Mouse (Mus musculus) kidney, postnatal 36 days (tissue): ENCODE results near the gene Gm10320.
A peak's percentile ranks its signal among the peaks of the same experiment; 100 is the strongest.

Experiments used
- DNase-seq, 2 experiments: peaks; one replicate each; pipeline ENCODE4 v3.0.0; 2021 to 2022; ENCODE audit warnings: mixed read lengths in 2 of 2

Gene Gm10320

DNA sequence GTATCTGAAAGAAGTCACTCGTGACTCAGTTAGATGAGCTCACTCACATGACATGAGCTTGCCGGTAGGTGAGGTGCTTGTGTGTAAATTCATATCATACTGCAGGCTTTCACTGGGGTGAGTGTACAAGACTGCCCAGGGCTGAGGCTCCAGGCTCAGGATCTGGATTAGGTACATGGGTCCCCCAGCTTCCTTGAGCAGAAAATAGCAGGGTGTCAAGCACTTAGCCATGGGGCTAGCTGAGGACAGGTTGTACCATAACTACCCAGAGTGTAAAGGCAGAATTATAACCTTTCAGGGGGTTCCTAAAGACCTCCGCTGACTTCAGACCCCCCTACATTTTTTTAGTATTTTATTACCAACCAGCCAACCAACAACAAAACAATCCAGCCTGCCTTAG lies at the start of gene Gm10320:
Gene Gm10320 (minus strand): TSS at position 93 of the 400 bp plus-strand sequence.
- no peak for DNase-seq

DNA sequence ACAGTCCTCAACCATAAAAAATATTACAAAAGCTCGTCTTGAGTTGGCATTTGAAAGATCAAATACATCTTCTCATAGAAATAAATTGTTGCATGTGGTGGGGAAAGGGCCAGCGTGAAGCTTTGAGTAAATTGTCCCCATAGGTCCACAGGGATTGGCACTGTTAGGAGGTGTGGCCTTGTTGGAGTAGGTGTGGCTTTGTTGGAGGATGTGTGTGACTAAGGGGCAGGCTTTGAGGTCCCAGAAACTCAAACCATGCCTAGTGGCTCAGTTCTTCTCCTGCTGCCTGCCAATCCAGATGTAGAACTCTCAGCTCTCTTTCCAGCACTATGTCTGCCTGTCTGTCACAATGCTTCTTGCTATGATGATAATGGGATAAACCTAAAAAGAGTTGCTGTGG lies 49.8 kb upstream of the Gm10320 start:
- no peak for DNase-seq

DNA sequence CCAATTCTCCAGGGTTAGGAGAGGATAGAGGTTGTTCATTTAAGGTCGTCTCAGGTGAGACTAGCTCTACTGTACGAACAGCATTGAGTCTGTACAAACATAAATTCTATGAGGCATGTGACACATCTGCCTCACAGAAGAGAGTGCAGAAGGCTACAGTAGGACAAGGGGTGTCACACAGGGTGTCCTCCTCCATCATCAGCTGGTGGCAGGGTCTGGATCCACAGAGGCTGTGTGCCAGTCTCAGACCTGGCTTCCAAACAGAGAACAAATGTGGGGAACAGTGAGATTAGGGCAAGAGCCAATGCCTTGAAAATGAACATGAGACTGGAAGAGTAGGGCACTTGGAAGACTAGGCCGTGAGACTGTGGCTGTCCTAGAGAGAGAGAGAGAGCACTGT lies 48.4 kb upstream of the Gm10320 start:
- DNase-seq, result no peak

- DNase-seq, result peak; percentile 51 to 84
Measured at GRCm38 (mm10) chr13:98539311-98539710, 47.5 kb upstream of the Gm10320 start.

DNA sequence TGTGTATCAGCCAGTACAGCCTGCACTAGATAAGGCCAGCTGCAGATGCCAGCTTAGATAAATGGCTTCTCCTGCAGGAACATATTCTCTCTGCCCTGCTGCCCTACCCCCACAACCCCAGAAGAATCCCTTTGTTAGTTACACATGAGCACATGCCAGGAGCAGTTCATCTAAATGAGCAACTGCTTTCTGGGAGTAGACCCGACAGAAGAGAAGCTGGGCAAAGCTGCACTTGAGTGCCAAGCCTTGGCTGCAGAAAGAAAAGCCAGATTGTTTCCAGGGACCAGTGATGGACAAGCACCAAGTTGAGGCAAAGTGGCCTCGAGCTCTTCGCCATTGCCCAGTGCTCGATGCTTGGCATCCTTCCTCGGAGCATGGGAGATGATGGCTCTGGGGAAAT lies 46.8 kb upstream of the Gm10320 start:
- no peak for DNase-seq

- no peak for DNase-seq
Measured at GRCm38 (mm10) chr13:98534913-98535262, 43.1 kb upstream of the Gm10320 start.

GRCm38 (mm10) chr13:98534190-98534912 lies 42.5 kb upstream of the Gm10320 start:
- peak; percentile 81 to 84 for DNase-seq

DNA sequence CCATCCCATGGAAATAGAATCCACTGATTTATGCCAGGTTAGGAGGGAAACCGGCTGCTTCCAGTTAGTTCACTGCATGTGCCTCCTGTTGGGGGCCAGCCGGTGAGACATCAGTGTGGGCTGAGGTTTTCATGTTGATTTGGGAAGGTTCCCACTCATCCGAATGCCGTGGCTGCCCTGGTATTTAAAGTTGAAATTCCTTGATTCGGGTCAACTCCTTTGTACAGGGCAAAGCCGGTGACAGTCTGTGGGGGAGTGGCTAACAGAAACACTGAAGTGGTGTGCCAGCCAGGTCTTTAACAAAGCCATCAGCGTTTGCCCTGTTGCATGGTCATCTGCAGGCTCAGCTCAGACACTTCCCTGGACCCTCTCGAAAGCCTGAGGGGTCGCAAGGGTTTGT lies 41.6 kb upstream of the Gm10320 start:
- DNase-seq, result peak; percentile 60 to 68

DNA sequence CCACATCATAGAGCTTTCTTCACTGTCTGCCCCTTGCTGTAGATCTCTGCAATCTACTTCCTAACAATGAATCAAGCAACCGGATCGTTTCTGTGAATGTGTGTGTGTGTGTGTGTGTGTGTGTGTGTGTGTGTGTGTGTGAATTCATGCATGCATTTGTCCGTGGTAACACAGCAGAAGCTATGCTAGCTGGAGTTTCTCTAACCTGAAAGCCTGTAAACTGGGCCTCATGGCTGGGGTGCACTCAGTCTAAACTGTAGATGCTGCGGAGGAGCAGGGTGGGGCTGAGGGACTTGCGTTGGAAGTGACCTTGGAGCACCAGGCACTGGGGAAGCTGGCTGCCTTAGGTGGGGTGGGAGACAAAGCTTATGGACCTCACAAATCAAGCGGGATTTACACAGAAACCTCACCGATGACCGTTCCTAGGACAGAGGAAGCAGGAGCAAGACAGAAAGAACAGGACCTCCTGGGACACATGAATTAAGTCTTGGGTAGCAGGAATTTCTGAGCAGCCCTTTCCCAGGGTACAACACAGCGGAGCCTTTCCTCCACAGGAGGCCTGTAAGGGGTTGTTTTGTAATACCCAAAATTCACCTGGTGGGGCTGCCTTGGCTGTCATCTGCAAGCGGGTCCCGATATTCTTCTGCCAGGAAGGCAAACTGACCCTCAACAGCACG lies 41.0 kb upstream of the Gm10320 start:
- no peak for DNase-seq

- DNase-seq, result no peak
Measured at GRCm38 (mm10) chr13:98531976-98532375, 40.2 kb upstream of the Gm10320 start.

GRCm38 (mm10) chr13:98531306-98531705 lies 39.5 kb upstream of the Gm10320 start:
- DNase-seq, result no peak

DNA sequence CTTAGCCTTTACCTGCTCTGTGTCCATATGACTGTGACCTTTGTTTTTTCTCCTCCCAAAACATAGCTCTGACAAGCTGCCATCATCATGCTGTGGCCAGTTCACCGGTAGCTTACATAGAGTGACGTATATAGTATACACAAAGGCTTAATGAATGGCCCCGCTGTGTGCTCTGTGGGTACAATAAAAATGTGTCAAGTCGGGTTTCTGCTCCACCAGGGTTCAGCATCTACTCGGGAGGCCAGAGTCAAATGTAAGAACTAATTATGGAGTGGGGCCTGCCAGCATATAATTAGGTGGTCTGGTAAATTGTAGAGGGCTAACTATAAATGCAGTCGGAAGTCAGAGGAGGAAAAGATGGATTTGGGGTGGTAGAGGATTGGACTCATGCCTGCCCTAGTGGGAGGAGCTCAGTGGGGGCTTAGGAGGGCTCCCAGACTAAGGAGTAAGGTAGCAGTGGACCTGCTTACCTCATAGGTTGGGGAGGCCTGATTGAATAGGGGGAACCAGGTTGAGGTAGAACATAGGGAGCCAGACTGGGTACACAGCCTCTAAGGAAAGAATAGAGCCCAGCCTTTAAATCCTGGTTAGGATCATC lies 32.0 kb upstream of the Gm10320 start:
- no peak for DNase-seq

DNA sequence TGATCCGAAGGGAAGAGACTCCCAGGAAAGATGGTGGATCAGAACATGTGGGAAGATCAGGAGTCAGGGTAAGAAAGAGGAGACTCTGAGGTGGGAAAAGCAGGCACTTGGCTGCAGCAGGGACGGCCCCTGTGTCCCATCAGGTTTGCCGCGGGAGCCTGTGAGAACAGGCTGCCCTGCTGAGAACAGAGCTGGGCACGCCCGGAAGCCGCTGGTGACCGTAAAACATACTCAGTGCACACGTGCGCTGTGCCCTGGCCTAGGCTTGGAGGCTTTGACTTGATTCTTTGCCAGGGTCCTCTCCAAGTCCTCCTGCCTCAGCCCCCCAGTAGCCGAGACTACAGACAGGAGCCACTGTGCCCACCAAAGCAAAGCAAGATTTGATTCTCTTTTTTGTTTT lies 26.5 kb upstream of the Gm10320 start:
- DNase-seq, result no peak

- no peak for DNase-seq
Measured at GRCm38 (mm10) chr13:98517666-98518065, 25.9 kb upstream of the Gm10320 start.

DNA sequence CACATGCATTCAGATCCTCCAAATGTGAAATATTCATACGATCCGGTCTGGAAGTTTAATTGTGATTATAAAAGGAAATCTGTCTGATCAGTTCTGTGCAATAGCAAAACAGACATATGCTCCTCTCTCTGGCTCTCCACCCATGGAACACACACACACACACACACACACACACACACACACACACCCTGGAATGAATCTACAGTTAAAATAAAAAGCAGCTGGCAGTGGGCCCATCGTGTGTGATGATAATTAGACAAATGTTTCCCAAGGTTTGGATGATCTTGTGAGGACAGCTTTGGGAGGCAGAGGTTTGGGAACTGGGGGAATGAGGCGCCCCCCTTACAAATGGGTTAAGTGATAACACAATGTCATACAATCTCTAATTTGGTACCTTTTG lies 25.2 kb upstream of the Gm10320 start:
- DNase-seq, result no peak

DNA sequence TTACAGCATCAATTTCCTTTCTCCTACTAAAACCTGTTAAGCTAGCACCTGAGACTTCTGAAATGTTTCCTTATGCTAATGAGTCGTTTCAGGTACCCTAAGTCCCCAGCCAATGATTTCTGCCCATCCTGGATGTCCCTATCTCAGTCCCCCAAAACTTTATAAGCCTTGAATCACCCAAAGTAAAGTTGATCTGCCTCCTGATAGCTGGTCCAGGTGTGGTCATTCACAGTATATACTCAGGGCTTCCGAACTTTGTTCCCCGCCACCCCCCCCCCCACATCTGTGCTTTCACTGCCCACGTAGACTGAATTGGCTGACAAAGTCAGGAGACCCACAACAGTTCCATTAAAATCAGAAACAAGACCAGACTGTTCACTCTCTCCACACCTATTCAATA lies 20.3 kb upstream of the Gm10320 start:
- no peak for DNase-seq

- DNase-seq, result no peak
Measured at GRCm38 (mm10) chr13:98507656-98508055, 15.9 kb upstream of the Gm10320 start.

- no peak for DNase-seq
Measured at GRCm38 (mm10) chr13:98506496-98506895, 14.7 kb upstream of the Gm10320 start.

DNA sequence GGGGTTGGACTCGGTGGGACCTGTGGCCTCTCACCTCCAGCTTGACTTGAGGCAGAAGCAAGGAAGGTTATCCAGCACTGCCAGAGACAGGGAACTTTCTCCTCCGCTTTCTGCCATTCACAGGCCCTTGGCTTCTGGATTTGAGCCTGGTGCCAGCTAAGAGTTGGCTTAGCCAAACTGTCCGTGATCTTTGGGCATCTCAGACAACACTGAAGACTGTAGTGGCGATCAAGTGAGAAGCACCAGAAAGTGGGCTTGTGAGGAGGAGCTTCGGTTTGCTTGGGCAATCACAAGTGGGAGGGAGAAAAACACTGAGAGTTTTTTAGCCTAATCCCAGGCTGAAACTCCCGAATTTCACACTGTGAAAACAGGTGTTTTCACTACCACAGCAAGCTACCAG lies 14.2 kb upstream of the Gm10320 start:
- no peak for DNase-seq

- DNase-seq, result no peak
Measured at GRCm38 (mm10) chr13:98505489-98505857, 13.7 kb upstream of the Gm10320 start.

DNA sequence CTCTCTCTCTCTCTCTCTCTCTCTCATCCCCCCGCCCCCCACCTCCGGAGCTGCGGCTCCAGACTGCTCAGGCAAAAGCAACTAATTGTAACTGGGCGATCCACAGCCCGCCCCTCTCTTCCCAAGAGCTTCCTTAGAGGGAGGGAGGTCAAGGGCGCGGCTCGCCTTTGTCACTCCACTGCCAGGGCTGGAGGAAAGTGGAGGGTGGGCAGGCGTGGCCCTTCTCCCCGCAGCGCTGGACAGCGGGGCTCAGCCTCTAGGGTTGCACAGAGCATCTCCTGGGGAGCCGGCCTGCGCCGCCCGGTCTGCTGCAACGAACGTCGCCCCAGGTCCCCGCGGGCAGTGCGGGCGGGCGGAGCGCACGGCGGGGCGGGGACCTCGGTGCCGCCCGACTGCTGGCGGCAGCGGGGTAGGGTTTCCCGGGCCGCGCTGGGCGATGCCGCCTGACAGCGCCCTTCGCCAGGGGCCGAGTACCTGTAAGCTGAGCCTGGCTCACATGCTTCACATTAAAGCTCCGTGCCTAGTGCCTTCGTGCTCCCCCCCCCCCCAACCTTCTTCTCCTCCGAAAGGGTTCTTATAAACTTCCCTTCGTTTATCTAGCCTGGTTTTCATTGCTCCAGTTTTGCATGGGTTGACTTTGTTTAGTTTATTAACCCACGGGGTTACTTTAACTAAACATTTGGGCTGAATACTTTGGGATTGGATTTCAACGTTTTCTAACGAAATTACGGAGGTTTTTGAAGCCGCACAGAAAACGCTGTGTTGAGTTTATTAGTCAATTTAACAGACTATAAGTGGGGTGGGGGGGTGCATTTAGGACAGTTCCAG lies 13.1 kb upstream of the Gm10320 start:
- DNase-seq, result peak in 1 of 2 experiments; percentile 28

DNA sequence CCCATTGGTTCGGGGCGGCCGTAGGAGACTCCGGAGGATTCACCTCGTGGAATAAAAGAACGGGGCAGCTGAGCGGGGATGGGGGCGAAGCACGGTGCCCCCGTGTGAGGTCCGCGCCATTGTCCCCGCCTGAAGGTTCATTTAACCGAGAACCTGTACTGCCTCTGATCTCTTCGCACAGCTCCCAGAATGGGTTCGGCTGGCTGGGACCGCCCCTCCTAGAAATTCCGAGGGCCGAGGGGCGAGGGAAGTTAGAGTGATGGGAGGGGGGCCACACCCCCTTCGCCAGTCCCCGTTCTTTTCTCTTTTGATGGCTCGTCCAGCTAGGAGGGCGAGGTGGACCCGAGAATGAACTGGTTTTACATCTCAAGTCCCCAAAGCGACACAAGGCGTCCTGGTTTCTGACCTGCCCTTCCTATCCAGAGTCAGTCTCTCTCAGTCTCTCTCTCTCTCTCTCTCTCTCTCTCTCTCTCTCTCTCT lies 12.4 kb upstream of the Gm10320 start:
- no peak for DNase-seq

DNA sequence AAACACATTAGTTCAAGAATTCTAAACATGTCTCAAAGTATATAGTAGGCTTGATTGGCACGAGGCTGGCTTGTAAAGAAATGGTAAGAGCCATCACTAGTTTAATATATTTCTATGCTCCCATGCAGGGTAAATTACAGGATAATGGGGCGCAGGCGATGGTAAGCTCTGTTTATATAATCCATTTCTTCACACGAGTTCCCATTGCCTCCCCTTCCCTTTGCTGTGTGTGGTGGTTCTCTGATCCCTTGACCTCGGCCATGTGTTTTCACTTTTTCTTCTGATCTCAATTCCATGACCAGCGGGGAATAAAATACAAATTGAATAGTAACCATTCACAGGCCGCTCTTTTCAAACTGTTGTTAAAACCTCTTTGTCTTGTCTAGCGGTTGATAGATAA lies 11.8 kb upstream of the Gm10320 start:
- no peak for DNase-seq
